Mouse (Mus musculus): ENCODE measurements around the gene Msi2.

The Msi2 gene

GRCm38 (mm10) chr11:88508133-88508532 lies 210.2 kb downstream of the Msi2 start:
- DNase-seq: no peak

- no peak for DNase-seq
Measured at GRCm38 (mm10) chr11:88506544-88507419, 211.5 kb downstream of the Msi2 start.

- DNase-seq: no peak
Measured at GRCm38 (mm10) chr11:88506109-88506508, 212.2 kb downstream of the Msi2 start.

GRCm38 (mm10) chr11:88502566-88502965 lies 215.7 kb downstream of the Msi2 start:
- no peak for DNase-seq

- no peak for DNase-seq
Measured at GRCm38 (mm10) chr11:88498491-88498890, 219.8 kb downstream of the Msi2 start.

GRCm38 (mm10) chr11:88496460-88496859 lies 221.9 kb downstream of the Msi2 start:
- no peak for DNase-seq

GRCm38 (mm10) chr11:88495759-88496158 lies 222.6 kb downstream of the Msi2 start:
- DNase-seq: no peak

GRCm38 (mm10) chr11:88495018-88495417 lies 223.3 kb downstream of the Msi2 start:
- no peak for DNase-seq

- DNase-seq: no peak
Measured at GRCm38 (mm10) chr11:88493795-88494559, 224.3 kb downstream of the Msi2 start.

GRCm38 (mm10) chr11:88492585-88492984 lies 225.7 kb downstream of the Msi2 start:
- DNase-seq: no peak

GRCm38 (mm10) chr11:88489985-88490384 lies 228.3 kb downstream of the Msi2 start:
- DNase-seq: no peak

- peak; percentile 60 to 64 for DNase-seq
Measured at GRCm38 (mm10) chr11:88488941-88489724, 229.2 kb downstream of the Msi2 start.

- peak in 1 of 2 experiments; percentile 38 for DNase-seq
Measured at GRCm38 (mm10) chr11:88488175-88488940, 230.0 kb downstream of the Msi2 start.

- no peak for DNase-seq
Measured at GRCm38 (mm10) chr11:88485987-88486386, 232.3 kb downstream of the Msi2 start.

- DNase-seq: no peak
Measured at GRCm38 (mm10) chr11:88485088-88485487, 233.2 kb downstream of the Msi2 start.

- no peak for DNase-seq
Measured at GRCm38 (mm10) chr11:88484047-88484446, 234.3 kb downstream of the Msi2 start.

GRCm38 (mm10) chr11:88482636-88483035 lies 235.7 kb downstream of the Msi2 start:
- DNase-seq: no peak

- no peak for DNase-seq
Measured at GRCm38 (mm10) chr11:88482236-88482635, 236.1 kb downstream of the Msi2 start.

GRCm38 (mm10) chr11:88481602-88482161 lies 236.6 kb downstream of the Msi2 start:
- DNase-seq: peak; percentile 56 to 63

- DNase-seq: no peak
Measured at GRCm38 (mm10) chr11:88481092-88481601, 237.2 kb downstream of the Msi2 start.

GRCm38 (mm10) chr11:88479498-88479897 lies 238.8 kb downstream of the Msi2 start:
- no peak for DNase-seq

Measured in cerebellum, postnatal 36 days (tissue).